Mouse (Mus musculus) left cerebral cortex, adult 18-20 months (tissue): ENCODE results near the gene Tead2. TPM values are rescaled to one million over a fixed set of nuclear protein-coding genes. Genes with fewer than 3 reads are reported as not detected.

Source experiments
- DNase-seq, 2 experiments: peaks; one replicate each; pipeline ENCODE4 v3.0.0; 2021 to 2022; ENCODE audit warnings: low spot score in 2 of 2, mixed read lengths in 1 of 2
- total RNA-seq, 2 experiments: library from RNA; stranded (reverse); gene quantifications; 2 replicates each; pipeline ENCODE4 v1.2.3; 2021

Gene Tead2
- total RNA-seq, 2 experiments from 2014 or later: 2.1 to 4.3 TPM

GRCm38 (mm10) chr7:45226421-45226820, 10.9 kb downstream of the Tead2 start:
- no peak for DNase-seq

- DNase-seq: no peak
Observed at GRCm38 (mm10) chr7:45228548-45228947, 13.0 kb downstream of the Tead2 start.

GRCm38 (mm10) chr7:45229046-45229445, 13.5 kb downstream of the Tead2 start:
- no peak for DNase-seq

GRCm38 (mm10) chr7:45229459-45230203, 14.1 kb downstream of the Tead2 start:
- DNase-seq: no peak

GRCm38 (mm10) chr7:45231192-45231591, 15.6 kb downstream of the Tead2 start:
- no peak for DNase-seq

- DNase-seq: no peak
Observed at GRCm38 (mm10) chr7:45231941-45232340, 16.4 kb downstream of the Tead2 start.

GRCm38 (mm10) chr7:45232716-45233465, 17.3 kb downstream of the Tead2 start:
- peak in 1 of 2 experiments; percentile 52 for DNase-seq

- peak; percentile 85 to 88 for DNase-seq
Observed at GRCm38 (mm10) chr7:45233580-45234332, 18.2 kb downstream of the Tead2 start.

GRCm38 (mm10) chr7:45234333-45234841, 18.8 kb downstream of the Tead2 start:
- DNase-seq: no peak

- DNase-seq: peak in 1 of 2 experiments; percentile 22
Observed at GRCm38 (mm10) chr7:45234922-45235571, 19.5 kb downstream of the Tead2 start.

GRCm38 (mm10) chr7:45235656-45236180, 20.2 kb downstream of the Tead2 start:
- no peak for DNase-seq

- no peak for DNase-seq
Observed at GRCm38 (mm10) chr7:45237747-45238699, 22.5 kb downstream of the Tead2 start.

GRCm38 (mm10) chr7:45238723-45239496, 23.4 kb downstream of the Tead2 start, which contains the start of gene Cd37:
TSS of gene Cd37 (minus strand) at chr7:45239115.
- DNase-seq: no peak

GRCm38 (mm10) chr7:45240109-45240508, 24.6 kb downstream of the Tead2 start:
- DNase-seq: no peak

- DNase-seq: peak; percentile 41 to 53
Observed at GRCm38 (mm10) chr7:45240633-45241388, 25.3 kb downstream of the Tead2 start, which contains the start of gene Slc6a16. TSS of gene Slc6a16 (plus strand) at chr7:45241085.

GRCm38 (mm10) chr7:45241389-45241749, 25.8 kb downstream of the Tead2 start:
- no peak for DNase-seq

GRCm38 (mm10) chr7:45247666-45248065, 32.1 kb downstream of the Tead2 start:
- no peak for DNase-seq

- DNase-seq: no peak
Observed at GRCm38 (mm10) chr7:45253806-45254205, 38.3 kb downstream of the Tead2 start.
